Mouse (Mus musculus): ENCODE results near the gene Pmel. TPM values are rescaled to one million over a fixed set of nuclear protein-coding genes. Genes with fewer than 3 reads are reported as not detected.
"Not testable (repeated sequence)": the region's sequence is repeated elsewhere in the genome, so short reads cannot be mapped to it uniquely, and the experiment has no call there.

Gene Pmel
- polyA plus RNA-seq, 1 experiment from 2014 or later: 1.3 TPM

- H3K9me3 ChIP-seq: no peaks in the 10 kb centered on the region
- peak overlapping the region; percentile 25; the same call in 1 of the 2 replicates for H3K9ac ChIP-seq
- H3K36me3 ChIP-seq: peaks cover 19% of the 10 kb centered on the region
- H3K4me3 ChIP-seq (replicated peaks): peak overlapping the region; percentile 74
- peaks cover 14% of the 10 kb centered on the region; the same call in 1 of the 2 replicates for H3K4me1 ChIP-seq
- 6% methylated on average over 11 of the region's 11 CpGs for WGBS
- ATAC-seq (ENCODE audit: insufficient read depth, low FRiP score, low read depth): peak; percentile 23; the same call in 1 of the 2 replicates
- H3K27ac ChIP-seq: peak overlapping the region; percentile 96
- peak overlapping the region; percentile 65 for H3K4me2 ChIP-seq
- no peaks in the 10 kb centered on the region for H3K27me3 ChIP-seq (replicated peaks)
Observed at GRCm38 (mm10) chr10:128705317-128705693, 1.3 kb downstream of the Pmel start.

GRCm38 (mm10) chr10:128711318-128711717 is 7.3 kb downstream of the Pmel start:
- not testable (repeated sequence) for H3K9ac ChIP-seq

GRCm38 (mm10) chr10:128715559-128716537 is 11.9 kb downstream of the Pmel start:
- WGBS: 80% methylated on average over 19 of the region's 19 CpGs

More at GRCm38 (mm10) chr10:128711318-128711717, 7.3 kb downstream of the Pmel start:
- H3K4me1 ChIP-seq; ATAC-seq (ENCODE audit: insufficient read depth, low FRiP score, low read depth); H3K4me3 ChIP-seq (replicated peaks); H3K4me2 ChIP-seq; H3K9me3 ChIP-seq; H3K27me3 ChIP-seq (replicated peaks); H3K27ac ChIP-seq; H3K36me3 ChIP-seq: not testable (repeated sequence)
- WGBS: 91% methylated on average over 7 of the region's 7 CpGs

GRCm38 (mm10) chr10:128725466-128725865 is 21.5 kb downstream of the Pmel start:
- H3K4me1 ChIP-seq; H3K9me3 ChIP-seq; H3K27ac ChIP-seq; H3K4me3 ChIP-seq (replicated peaks); H3K36me3 ChIP-seq; H3K27me3 ChIP-seq (replicated peaks); ATAC-seq (ENCODE audit: insufficient read depth, low FRiP score, low read depth); H3K4me2 ChIP-seq; H3K9ac ChIP-seq: not testable (repeated sequence)
- 81% methylated on average over 3 of the region's 4 CpGs for WGBS

More at GRCm38 (mm10) chr10:128715559-128716537, 11.9 kb downstream of the Pmel start:
- Histone ChIP-seq H3K4me1 (no peaks in the 10 kb centered on the region), H3K4me2 (no peak overlapping the region), H3K4me3 (replicated peaks) (no peak overlapping the region), H3K9me3 (no peaks in the 10 kb centered on the region), H3K9ac (no peak overlapping the region), H3K27me3 (replicated peaks) (no peaks in the 10 kb centered on the region), H3K36me3 (no peaks in the 10 kb centered on the region), H3K27ac (no peak overlapping the region)
- ATAC-seq (ENCODE audit: insufficient read depth, low FRiP score, low read depth): no peak

GRCm38 (mm10) chr10:128728059-128728458 is 24.1 kb downstream of the Pmel start:
- ATAC-seq (ENCODE audit: insufficient read depth, low FRiP score, low read depth): no peak
- no peak overlapping the region for H3K9ac ChIP-seq
- peaks cover 7% of the 10 kb centered on the region; the same call in 1 of the 2 replicates for H3K36me3 ChIP-seq
- H3K4me3 ChIP-seq (replicated peaks): no peak overlapping the region
- no peak overlapping the region for H3K4me2 ChIP-seq
- H3K27ac ChIP-seq: no peak overlapping the region
- no peaks in the 10 kb centered on the region for H3K9me3 ChIP-seq
- no peaks in the 10 kb centered on the region for H3K4me1 ChIP-seq
- H3K27me3 ChIP-seq (replicated peaks): no peaks in the 10 kb centered on the region
- 85% methylated on average over 5 of the region's 5 CpGs for WGBS

- H3K4me2 ChIP-seq: no peak overlapping the region
- 0 out of 2 replicates have a peak, but pooled peaks have one; percentile 56 for ATAC-seq (ENCODE audit: insufficient read depth, low FRiP score, low read depth)
Observed at GRCm38 (mm10) chr10:128731002-128731433, 27.0 kb downstream of the Pmel start.

GRCm38 (mm10) chr10:128731992-128732391 is 28.0 kb downstream of the Pmel start:
- H3K27me3 ChIP-seq (replicated peaks): no peaks in the 10 kb centered on the region
- H3K27ac ChIP-seq: no peak overlapping the region
- peaks cover 16% of the 10 kb centered on the region; the same call in 1 of the 2 replicates for H3K36me3 ChIP-seq
- ATAC-seq (ENCODE audit: insufficient read depth, low FRiP score, low read depth): no peak
- no peaks in the 10 kb centered on the region for H3K4me1 ChIP-seq
- H3K4me2 ChIP-seq: no peak overlapping the region
- no peak overlapping the region for H3K9ac ChIP-seq
- no peak overlapping the region for H3K4me3 ChIP-seq (replicated peaks)
- H3K9me3 ChIP-seq: no peaks in the 10 kb centered on the region

More at GRCm38 (mm10) chr10:128731002-128731433, 27.0 kb downstream of the Pmel start:
- Histone ChIP-seq H3K4me1 (no peaks in the 10 kb centered on the region), H3K36me3 (peaks cover 16% of the 10 kb centered on the region; the same call in 1 of the 2 replicates), H3K9ac (no peak overlapping the region), H3K4me3 (replicated peaks) (no peak overlapping the region), H3K9me3 (no peaks in the 10 kb centered on the region), H3K27ac (no peak overlapping the region), H3K27me3 (replicated peaks) (no peaks in the 10 kb centered on the region)
- 16% methylated on average over 10 of the region's 10 CpGs for WGBS

GRCm38 (mm10) chr10:128737435-128737834 is 33.4 kb downstream of the Pmel start:
- H3K27me3 ChIP-seq (replicated peaks): no peaks in the 10 kb centered on the region; the same call in 1 of the 2 replicates
- H3K27ac ChIP-seq: no peak overlapping the region
- 5% methylated on average over 15 of the region's 15 CpGs for WGBS
- peaks cover 13% of the 10 kb centered on the region; the same call in 1 of the 2 replicates for H3K36me3 ChIP-seq
- 0 out of 2 replicates have a peak, but pooled peaks cover 5% of the 10 kb centered on the region for H3K4me1 ChIP-seq
- no peaks in the 10 kb centered on the region for H3K9me3 ChIP-seq
- peak overlapping the region; percentile 4; the same call in 1 of the 2 replicates for H3K4me3 ChIP-seq (replicated peaks)
- no peak overlapping the region for H3K9ac ChIP-seq
- peak overlapping the region; percentile 39 for H3K4me2 ChIP-seq
- peak; percentile 47 for ATAC-seq (ENCODE audit: insufficient read depth, low FRiP score, low read depth)

GRCm38 (mm10) chr10:128740296-128740695 is 36.3 kb downstream of the Pmel start:
- H3K9ac ChIP-seq: no peak overlapping the region
- WGBS: 52% methylated on average over 2 of the region's 2 CpGs
- no peak overlapping the region for H3K27ac ChIP-seq
- peaks cover 22% of the 10 kb centered on the region for H3K4me1 ChIP-seq
- H3K4me2 ChIP-seq: no peak overlapping the region
- no peak for ATAC-seq (ENCODE audit: insufficient read depth, low FRiP score, low read depth)
- H3K36me3 ChIP-seq: 0 out of 2 replicates have a peak, but pooled peaks cover 4% of the 10 kb centered on the region
- H3K27me3 ChIP-seq (replicated peaks): no peaks in the 10 kb centered on the region; the same call in 1 of the 2 replicates
- no peaks in the 10 kb centered on the region for H3K9me3 ChIP-seq
- no peak overlapping the region for H3K4me3 ChIP-seq (replicated peaks)

- 31% methylated on average over 4 of the region's 4 CpGs for WGBS
- H3K36me3 ChIP-seq: no peaks in the 10 kb centered on the region
- peaks cover 20% of the 10 kb centered on the region for H3K4me1 ChIP-seq
- H3K27ac ChIP-seq: 0 out of 2 replicates have a peak overlapping the region, but pooled peaks have one; percentile 36
- no peaks in the 10 kb centered on the region; the same call in 1 of the 2 replicates for H3K27me3 ChIP-seq (replicated peaks)
- H3K4me2 ChIP-seq: peak overlapping the region; percentile 87
- ATAC-seq (ENCODE audit: insufficient read depth, low FRiP score, low read depth): no peak
- no peaks in the 10 kb centered on the region for H3K9me3 ChIP-seq
- peak overlapping the region; percentile 65 for H3K4me3 ChIP-seq (replicated peaks)
- H3K9ac ChIP-seq: no peak overlapping the region
Observed at GRCm38 (mm10) chr10:128742616-128743015, 38.6 kb downstream of the Pmel start.

GRCm38 (mm10) chr10:128743235-128743634 is 39.2 kb downstream of the Pmel start:
- no peak for ATAC-seq (ENCODE audit: insufficient read depth, low FRiP score, low read depth)
- WGBS: 7% methylated on average over 7 of the region's 7 CpGs
- no peaks in the 10 kb centered on the region; the same call in 1 of the 2 replicates for H3K27me3 ChIP-seq (replicated peaks)
- peak overlapping the region; percentile 79 for H3K27ac ChIP-seq
- no peaks in the 10 kb centered on the region for H3K9me3 ChIP-seq
- peaks cover 18% of the 10 kb centered on the region for H3K4me1 ChIP-seq
- peak overlapping the region; percentile 55; the same call in 1 of the 2 replicates for H3K9ac ChIP-seq
- H3K4me3 ChIP-seq (replicated peaks): peak overlapping the region; percentile 65
- H3K36me3 ChIP-seq: no peaks in the 10 kb centered on the region
- peak overlapping the region; percentile 87 for H3K4me2 ChIP-seq

Measured in stomach, embryonic 15.5 days (tissue).